Mouse (Mus musculus): Measurements from ENCODE around the gene Chac2.
"Not testable (repeated sequence)": the region's sequence is repeated elsewhere in the genome, so short reads cannot be mapped to it uniquely, and the experiment has no call there.

The Chac2 gene

GRCm38 (mm10) chr11:30985877-30986624, at the start of gene Chac2:
Gene Chac2 (minus strand): TSS chr11:30986350.
- no peaks in the 10 kb centered on the region for H3K27me3 ChIP-seq (ENCODE audit: insufficient read depth, low read length)
- no peaks in the 10 kb centered on the region for H3K36me3 ChIP-seq (ENCODE audit: insufficient read depth, low read length)
- H3K4me3 ChIP-seq (replicated peaks; ENCODE audit: low read length) = peak within 1 kb of the TSS; percentile 87
- H3K4me1 ChIP-seq (replicated peaks; ENCODE audit: low read depth, low read length) = peaks cover 17% of the 10 kb centered on the region
- no peaks in the 10 kb centered on the region for H3K9me3 ChIP-seq (ENCODE audit: low read length)
- TF ChIP-seq CTCF (conservative IDR thresholded peaks at IDR 0.05; ENCODE audit: low read length) = no peak
- no peak for TF ChIP-seq NANOG (IDR thresholded peaks at IDR 0.05; ENCODE audit: borderline replicate concordance, low read length)
- TF ChIP-seq POU5F1 (IDR thresholded peaks at IDR 0.05; ENCODE audit: borderline replicate concordance, low read length) = no peak

- Histone ChIP-seq H3K4me1 (replicated peaks; ENCODE audit: low read depth, low read length) (peaks cover 6% of the 10 kb centered on the region), H3K4me3 (replicated peaks; ENCODE audit: low read length) (peak overlapping the region; percentile 59), H3K36me3 (ENCODE audit: insufficient read depth, low read length) (no peaks in the 10 kb centered on the region; the same call in 1 of the 2 replicates), H3K9me3 (ENCODE audit: low read length) (peaks cover 17% of the 10 kb centered on the region), H3K27me3 (ENCODE audit: insufficient read depth, low read length) (no peaks in the 10 kb centered on the region)
- no peak for TF ChIP-seq CTCF (conservative IDR thresholded peaks at IDR 0.05; ENCODE audit: low read length)
- no peak for TF ChIP-seq NANOG (IDR thresholded peaks at IDR 0.05; ENCODE audit: borderline replicate concordance, low read length)
- TF ChIP-seq POU5F1 (IDR thresholded peaks at IDR 0.05; ENCODE audit: borderline replicate concordance, low read length) = no peak
Measured at GRCm38 (mm10) chr11:31034958-31035357, 48.8 kb upstream of the Chac2 start.

DNA sequence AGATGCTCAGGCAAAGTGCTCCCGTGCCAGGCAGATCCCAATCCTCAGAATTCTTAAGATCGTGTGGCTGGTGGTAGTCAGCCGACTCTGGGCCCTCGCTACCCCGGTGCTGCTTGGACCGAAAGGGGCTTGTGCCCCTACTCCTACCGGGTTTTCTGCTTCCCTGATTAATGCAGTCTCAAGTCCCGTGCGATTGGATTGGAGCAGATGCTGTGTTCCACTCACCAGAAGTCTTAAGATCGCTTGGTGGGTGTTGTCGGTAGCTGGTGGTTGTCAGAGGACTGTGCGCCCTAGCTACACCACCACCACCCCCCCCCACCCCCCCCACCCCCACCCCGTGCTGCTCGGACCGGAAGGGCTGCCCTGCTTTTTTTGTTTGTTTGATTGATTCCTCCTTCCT, 31.3 kb upstream of the Chac2 start:
- H3K4me1 ChIP-seq (replicated peaks; ENCODE audit: low read depth, low read length); H3K27me3 ChIP-seq (ENCODE audit: insufficient read depth, low read length); H3K9me3 ChIP-seq (ENCODE audit: low read length); H3K36me3 ChIP-seq (ENCODE audit: insufficient read depth, low read length): not testable (repeated sequence)
- TF ChIP-seq NANOG (IDR thresholded peaks at IDR 0.05; ENCODE audit: borderline replicate concordance, low read length) = peak; percentile 4; the same call in 1 of the 2 replicates
- peak overlapping the region; percentile 77 for H3K4me3 ChIP-seq (replicated peaks; ENCODE audit: low read length)

- H3K4me3 ChIP-seq (replicated peaks; ENCODE audit: low read length); H3K4me1 ChIP-seq (replicated peaks; ENCODE audit: low read depth, low read length); H3K9me3 ChIP-seq (ENCODE audit: low read length); H3K36me3 ChIP-seq (ENCODE audit: insufficient read depth, low read length); H3K27me3 ChIP-seq (ENCODE audit: insufficient read depth, low read length): not testable (repeated sequence)
Measured at GRCm38 (mm10) chr11:31009668-31010067, 23.5 kb upstream of the Chac2 start.

DNA sequence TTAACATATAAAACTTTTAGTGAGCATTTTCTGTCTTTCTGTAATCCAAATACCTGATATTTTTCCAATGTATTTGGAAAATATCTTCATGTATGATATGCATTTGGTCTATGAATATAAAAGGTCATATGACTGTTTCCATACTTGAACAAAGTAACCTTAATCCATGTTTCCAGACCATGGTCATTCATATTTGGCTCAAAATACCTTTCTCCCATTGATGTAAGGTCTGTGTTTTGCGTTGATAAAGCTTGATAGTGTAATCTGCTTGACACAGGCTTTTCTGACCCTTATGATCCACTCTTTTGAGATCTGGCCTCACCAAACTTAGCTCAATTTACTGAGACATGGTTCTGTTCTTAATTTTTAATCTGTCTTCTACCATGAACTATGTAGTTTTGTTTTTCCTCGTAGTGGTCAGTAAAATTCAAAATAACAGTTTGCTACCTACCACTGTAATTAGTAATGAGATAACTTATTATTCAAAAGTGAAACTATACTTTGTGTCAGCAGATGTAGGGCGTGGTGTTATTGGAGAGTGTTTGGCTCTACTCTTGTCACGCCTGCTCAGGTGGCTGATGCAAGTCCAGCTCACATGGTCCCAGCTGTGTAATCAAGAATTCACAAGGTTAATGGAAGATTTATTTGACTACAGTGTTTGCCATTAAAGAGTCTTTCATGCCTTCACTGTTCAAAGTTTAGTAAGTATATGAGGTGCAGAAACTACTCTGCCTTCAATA, 15.2 kb upstream of the Chac2 start:
- Histone ChIP-seq H3K36me3 (ENCODE audit: insufficient read depth, low read length) (no peaks in the 10 kb centered on the region), H3K4me1 (replicated peaks; ENCODE audit: low read depth, low read length) (no peaks in the 10 kb centered on the region), H3K27me3 (ENCODE audit: insufficient read depth, low read length) (no peaks in the 10 kb centered on the region), H3K9me3 (ENCODE audit: low read length) (no peaks in the 10 kb centered on the region), H3K4me3 (replicated peaks; ENCODE audit: low read length) (no peak overlapping the region)
- no peak for TF ChIP-seq NANOG (IDR thresholded peaks at IDR 0.05; ENCODE audit: borderline replicate concordance, low read length)
- TF ChIP-seq POU5F1 (IDR thresholded peaks at IDR 0.05; ENCODE audit: borderline replicate concordance, low read length) = no peak
- no peak for TF ChIP-seq CTCF (conservative IDR thresholded peaks at IDR 0.05; ENCODE audit: low read length)

DNA sequence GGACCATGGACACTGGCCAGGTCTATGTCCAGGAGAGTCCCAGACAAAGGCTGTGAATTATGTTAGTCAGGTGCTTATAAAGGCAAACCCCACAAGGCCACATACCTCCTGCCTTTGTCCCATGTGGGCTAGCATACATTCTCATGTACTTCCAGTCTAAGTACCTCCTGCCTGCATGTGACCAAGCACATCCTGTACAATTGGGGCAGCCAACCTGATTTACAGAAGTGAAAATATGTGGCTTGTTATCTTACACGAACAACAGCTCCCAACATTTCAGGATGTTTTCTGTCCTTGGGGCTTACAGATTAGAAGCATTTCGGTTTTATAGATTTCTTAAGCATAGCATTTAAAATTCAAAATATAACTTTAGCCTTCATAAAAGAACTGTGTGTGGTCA, 13.9 kb upstream of the Chac2 start:
- TF ChIP-seq NANOG (IDR thresholded peaks at IDR 0.05; ENCODE audit: borderline replicate concordance, low read length) (no peak), CTCF (conservative IDR thresholded peaks at IDR 0.05; ENCODE audit: low read length) (no peak), POU5F1 (IDR thresholded peaks at IDR 0.05; ENCODE audit: borderline replicate concordance, low read length) (no peak)
- no peak overlapping the region for H3K4me3 ChIP-seq (replicated peaks; ENCODE audit: low read length)
- H3K9me3 ChIP-seq (ENCODE audit: low read length) = no peaks in the 10 kb centered on the region
- no peaks in the 10 kb centered on the region for H3K36me3 ChIP-seq (ENCODE audit: insufficient read depth, low read length)
- H3K27me3 ChIP-seq (ENCODE audit: insufficient read depth, low read length) = no peaks in the 10 kb centered on the region
- no peaks in the 10 kb centered on the region for H3K4me1 ChIP-seq (replicated peaks; ENCODE audit: low read depth, low read length)

DNA sequence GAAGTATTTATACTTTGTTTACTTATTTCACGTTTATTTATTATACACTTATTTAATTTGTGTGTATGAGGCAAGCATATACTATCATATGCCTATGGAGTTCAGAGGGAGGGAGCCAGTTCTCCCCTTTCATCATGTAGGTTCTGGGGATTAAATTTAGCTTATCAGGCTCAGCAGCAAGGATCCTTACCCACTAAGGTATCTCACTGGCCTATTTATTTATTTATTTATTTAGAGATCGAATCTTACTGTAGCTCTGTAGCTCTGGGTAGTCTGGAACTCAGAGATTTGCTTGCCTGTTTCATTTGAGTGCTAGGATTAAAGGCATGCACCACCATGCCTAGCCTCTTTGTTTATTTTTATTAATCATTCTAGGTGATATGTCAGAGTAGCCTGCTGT, 12.6 kb upstream of the Chac2 start:
- Histone ChIP-seq H3K4me3 (replicated peaks; ENCODE audit: low read length) (no peak overlapping the region), H3K36me3 (ENCODE audit: insufficient read depth, low read length) (no peaks in the 10 kb centered on the region), H3K4me1 (replicated peaks; ENCODE audit: low read depth, low read length) (no peaks in the 10 kb centered on the region), H3K27me3 (ENCODE audit: insufficient read depth, low read length) (no peaks in the 10 kb centered on the region), H3K9me3 (ENCODE audit: low read length) (peaks cover 10% of the 10 kb centered on the region)
- TF ChIP-seq NANOG (IDR thresholded peaks at IDR 0.05; ENCODE audit: borderline replicate concordance, low read length) (no peak), CTCF (conservative IDR thresholded peaks at IDR 0.05; ENCODE audit: low read length) (no peak), POU5F1 (IDR thresholded peaks at IDR 0.05; ENCODE audit: borderline replicate concordance, low read length) (no peak)

DNA sequence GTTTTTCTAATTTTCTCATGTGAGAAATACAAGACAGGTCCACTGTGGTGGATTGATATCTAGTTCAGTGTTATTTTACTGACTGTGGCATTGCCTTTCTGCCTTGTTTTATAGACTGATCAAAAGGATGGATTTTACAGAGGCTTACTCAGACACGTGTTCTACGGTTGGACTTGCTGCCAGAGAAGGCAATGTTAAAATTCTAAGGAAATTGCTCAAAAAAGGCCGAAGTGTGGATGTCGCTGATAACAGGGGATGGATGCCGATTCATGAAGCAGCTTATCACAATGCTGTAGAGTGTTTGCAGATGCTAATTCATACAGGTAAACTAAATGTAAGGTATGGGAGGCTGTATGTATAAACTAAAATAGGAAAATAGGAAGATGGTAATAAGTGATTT, 12.0 kb upstream of the Chac2 start:
- H3K27me3 ChIP-seq (ENCODE audit: insufficient read depth, low read length) = no peaks in the 10 kb centered on the region
- TF ChIP-seq CTCF (conservative IDR thresholded peaks at IDR 0.05; ENCODE audit: low read length) (no peak), NANOG (IDR thresholded peaks at IDR 0.05; ENCODE audit: borderline replicate concordance, low read length) (no peak), POU5F1 (IDR thresholded peaks at IDR 0.05; ENCODE audit: borderline replicate concordance, low read length) (no peak)
- peaks cover 10% of the 10 kb centered on the region for H3K9me3 ChIP-seq (ENCODE audit: low read length)
- no peaks in the 10 kb centered on the region for H3K36me3 ChIP-seq (ENCODE audit: insufficient read depth, low read length)
- no peaks in the 10 kb centered on the region for H3K4me1 ChIP-seq (replicated peaks; ENCODE audit: low read depth, low read length)
- H3K4me3 ChIP-seq (replicated peaks; ENCODE audit: low read length) = no peak overlapping the region

GRCm38 (mm10) chr11:30996670-30997069, 10.5 kb upstream of the Chac2 start:
- H3K4me1 ChIP-seq (replicated peaks; ENCODE audit: low read depth, low read length) = no peaks in the 10 kb centered on the region
- TF ChIP-seq NANOG (IDR thresholded peaks at IDR 0.05; ENCODE audit: borderline replicate concordance, low read length) (no peak), POU5F1 (IDR thresholded peaks at IDR 0.05; ENCODE audit: borderline replicate concordance, low read length) (no peak), CTCF (conservative IDR thresholded peaks at IDR 0.05; ENCODE audit: low read length) (no peak)
- H3K27me3 ChIP-seq (ENCODE audit: insufficient read depth, low read length) = no peaks in the 10 kb centered on the region
- H3K4me3 ChIP-seq (replicated peaks; ENCODE audit: low read length) = no peak overlapping the region
- peaks cover 10% of the 10 kb centered on the region for H3K9me3 ChIP-seq (ENCODE audit: low read length)
- no peaks in the 10 kb centered on the region for H3K36me3 ChIP-seq (ENCODE audit: insufficient read depth, low read length)
